Mouse (Mus musculus): Measurements from ENCODE around the gene Spats2l. TPM values are rescaled to one million over a fixed set of nuclear protein-coding genes. Genes with fewer than 3 reads are reported as not detected.
A peak's percentile ranks its signal among the peaks of the same experiment; 100 is the strongest.

The Spats2l gene
- 67.4 and 70.1 TPM in 2 replicates for polyA plus RNA-seq (2014; fragmentation: Nextera tagmentation; extraction: Ambion mirVana)

DNA sequence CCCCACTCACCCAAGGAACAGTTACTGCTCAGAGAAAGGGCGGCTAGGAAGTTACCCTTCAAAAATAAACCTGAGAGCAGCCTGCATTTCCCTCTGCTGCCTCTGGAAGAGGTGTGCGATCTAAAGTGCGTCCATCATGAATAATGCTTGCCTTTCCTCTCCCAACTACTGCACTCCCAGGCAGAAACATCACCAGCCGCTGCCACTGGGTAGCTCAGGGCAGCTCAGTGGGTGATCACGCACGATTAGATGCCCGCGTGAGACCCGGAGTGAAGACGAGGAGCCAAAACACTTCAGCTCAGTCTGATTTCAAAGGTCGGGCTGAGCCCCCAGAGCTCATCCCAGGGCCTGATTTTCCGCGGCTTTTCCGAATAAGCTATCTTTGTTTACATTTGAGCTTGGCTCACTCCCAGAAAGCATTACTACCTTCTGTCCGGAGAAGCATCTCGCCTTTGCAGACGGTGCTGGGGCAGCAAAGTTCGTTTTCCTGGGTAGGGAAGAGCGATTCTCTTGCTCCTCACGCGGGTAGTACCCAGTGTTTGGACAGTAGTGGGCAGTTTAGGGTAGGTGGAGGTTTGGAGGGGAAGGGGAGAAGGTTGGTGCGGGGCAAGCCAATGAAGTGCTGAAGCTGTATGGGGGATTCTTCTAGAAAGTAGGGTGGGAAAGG, at the start of gene Spats2l:
TSS of gene Spats2l (plus strand) at position 162 of the 667 bp plus-strand sequence.
- no peaks in the 10 kb centered on the region for H3K9me3 ChIP-seq (ENCODE audit: control insufficient read depth, low read length)
- peak; percentile 68 for ATAC-seq (ENCODE audit: low read depth)

DNA sequence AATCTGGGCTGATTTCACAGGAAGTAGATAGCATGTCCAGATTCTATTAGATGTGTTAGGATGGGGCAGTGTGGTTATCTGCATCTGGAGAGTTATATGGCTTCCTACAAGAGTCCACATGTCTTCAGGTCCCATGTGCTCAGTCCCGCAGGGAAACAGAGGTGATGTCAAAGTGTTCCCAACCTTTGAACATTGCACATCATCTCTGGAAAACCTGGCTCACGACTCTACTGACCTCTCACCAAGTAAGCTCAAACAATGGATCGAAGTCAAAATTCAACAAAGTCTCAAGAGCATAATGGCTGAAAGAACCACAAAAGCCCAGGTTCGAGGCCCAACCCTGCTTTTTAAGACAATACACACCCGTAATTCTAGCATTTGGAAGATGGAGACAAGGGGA, 48.7 kb upstream of the Spats2l start:
- H3K36me3 ChIP-seq (ENCODE audit: control insufficient read depth, insufficient read depth, low read length) = no peaks in the 10 kb centered on the region
- no peak overlapping the region for H3K4me2 ChIP-seq (ENCODE audit: low read depth, low read length)
- 93% methylated on average over 5 of the region's 5 CpGs for WGBS
- no peak overlapping the region for H3K4me3 ChIP-seq (ENCODE audit: low read depth, low read length)
- no peak overlapping the region for H3K9ac ChIP-seq (replicated peaks; ENCODE audit: low read depth, low read length)
- no peaks in the 10 kb centered on the region for H3K27me3 ChIP-seq (ENCODE audit: control insufficient read depth, insufficient read depth, low read length)
- no peaks in the 10 kb centered on the region for H3K4me1 ChIP-seq (ENCODE audit: control insufficient read depth, insufficient read depth, low read length)
- H3K27ac ChIP-seq (ENCODE audit: low read depth, low read length) = no peak overlapping the region
- ATAC-seq (ENCODE audit: low read depth) = no peak
- no peaks in the 10 kb centered on the region for H3K9me3 ChIP-seq (ENCODE audit: control insufficient read depth, low read length)

More for the DNA sequence above, at the start of gene Spats2l:
- Histone ChIP-seq H3K4me2 (ENCODE audit: low read depth, low read length) (peak within 1 kb of the TSS; percentile 67), H3K36me3 (ENCODE audit: control insufficient read depth, insufficient read depth, low read length) (no peaks in the 10 kb centered on the region), H3K9ac (replicated peaks; ENCODE audit: low read depth, low read length) (peak within 1 kb of the TSS; percentile 95), H3K27me3 (ENCODE audit: control insufficient read depth, insufficient read depth, low read length) (no peaks in the 10 kb centered on the region), H3K4me3 (ENCODE audit: low read depth, low read length) (peak within 1 kb of the TSS; percentile 86), H3K27ac (ENCODE audit: low read depth, low read length) (peak within 1 kb of the TSS; percentile 92), H3K4me1 (ENCODE audit: control insufficient read depth, insufficient read depth, low read length) (no peaks in the 10 kb centered on the region)
- under 1% methylated on average over 22 of the region's 22 CpGs for WGBS

DNA sequence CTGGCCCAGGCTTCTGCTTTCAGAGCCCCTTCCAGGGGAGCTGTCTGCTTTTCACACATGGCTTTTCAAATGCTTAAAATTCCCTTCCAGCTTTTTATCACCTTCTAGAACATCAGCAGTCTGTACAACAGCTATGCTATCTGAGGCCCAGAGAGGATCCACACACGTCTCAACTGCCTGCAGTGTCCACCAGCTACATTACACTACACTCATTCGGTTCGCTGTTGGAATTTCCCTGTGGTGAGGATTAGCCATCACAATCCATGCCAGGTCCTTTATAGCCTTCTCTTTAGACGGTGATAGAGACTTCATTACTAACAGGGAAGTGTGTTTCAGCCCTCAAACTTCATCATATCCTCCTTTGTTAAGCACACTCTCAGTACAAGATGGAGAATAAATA, 38.1 kb upstream of the Spats2l start:
- Histone ChIP-seq H3K9me3 (ENCODE audit: control insufficient read depth, low read length) (no peaks in the 10 kb centered on the region), H3K4me3 (ENCODE audit: low read depth, low read length) (no peak overlapping the region), H3K27me3 (ENCODE audit: control insufficient read depth, insufficient read depth, low read length) (no peaks in the 10 kb centered on the region), H3K4me1 (ENCODE audit: control insufficient read depth, insufficient read depth, low read length) (no peaks in the 10 kb centered on the region), H3K27ac (ENCODE audit: low read depth, low read length) (no peak overlapping the region), H3K36me3 (ENCODE audit: control insufficient read depth, insufficient read depth, low read length) (no peaks in the 10 kb centered on the region), H3K4me2 (ENCODE audit: low read depth, low read length) (no peak overlapping the region), H3K9ac (replicated peaks; ENCODE audit: low read depth, low read length) (no peak overlapping the region)
- no peak for ATAC-seq (ENCODE audit: low read depth)
- WGBS = 56% methylated on average over 4 of the region's 4 CpGs

DNA sequence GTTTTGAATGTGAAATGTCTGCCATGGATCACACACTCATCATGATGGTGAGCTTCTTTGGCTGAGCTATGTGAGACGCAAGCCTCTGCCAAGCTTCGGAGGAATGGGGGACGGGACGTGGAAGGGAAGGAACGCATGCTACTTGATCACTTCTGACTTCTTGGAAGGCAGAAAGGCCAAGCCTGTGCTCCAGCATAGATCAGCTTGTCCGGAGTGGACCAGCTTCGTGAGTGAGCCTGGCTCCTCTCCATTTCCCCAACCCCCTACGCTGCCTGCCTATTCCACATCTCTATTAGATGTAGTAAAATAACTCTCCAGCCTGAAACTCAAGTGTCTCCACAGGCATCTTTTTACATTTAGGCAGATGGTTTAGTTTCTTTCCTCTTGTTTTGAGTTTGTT, 32.2 kb upstream of the Spats2l start:
- no peak overlapping the region for H3K9ac ChIP-seq (replicated peaks; ENCODE audit: low read depth, low read length)
- WGBS = 78% methylated on average over 8 of the region's 8 CpGs

DNA sequence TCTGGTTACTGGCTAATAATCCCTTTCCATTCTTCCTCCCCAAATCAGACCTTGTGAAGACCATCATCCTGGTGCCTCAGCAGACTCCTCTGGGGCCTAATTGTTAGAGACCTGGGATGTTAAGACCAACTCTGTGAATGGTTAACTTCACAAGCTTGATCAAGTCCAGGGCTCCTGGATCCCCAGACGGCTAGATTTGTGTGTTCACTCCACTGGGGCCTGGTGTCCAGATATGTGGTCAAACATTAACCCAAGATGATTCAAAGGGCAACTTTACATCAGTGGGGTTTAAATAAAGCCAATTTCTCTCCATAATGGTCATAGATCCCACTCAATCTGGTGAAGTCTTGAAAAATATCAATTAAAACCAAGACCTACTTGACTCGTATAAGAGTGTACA, 31.7 kb upstream of the Spats2l start:
- Histone ChIP-seq H3K9me3 (ENCODE audit: control insufficient read depth, low read length) (no peaks in the 10 kb centered on the region), H3K4me3 (ENCODE audit: low read depth, low read length) (no peak overlapping the region), H3K27me3 (ENCODE audit: control insufficient read depth, insufficient read depth, low read length) (no peaks in the 10 kb centered on the region), H3K27ac (ENCODE audit: low read depth, low read length) (no peak overlapping the region), H3K36me3 (ENCODE audit: control insufficient read depth, insufficient read depth, low read length) (no peaks in the 10 kb centered on the region), H3K4me1 (ENCODE audit: control insufficient read depth, insufficient read depth, low read length) (no peaks in the 10 kb centered on the region), H3K9ac (replicated peaks; ENCODE audit: low read depth, low read length) (no peak overlapping the region), H3K4me2 (ENCODE audit: low read depth, low read length) (no peak overlapping the region)
- ATAC-seq (ENCODE audit: low read depth) = no peak
- WGBS = 67% methylated on average over 2 of the region's 2 CpGs

More for the DNA sequence above, 32.2 kb upstream of the Spats2l start:
- no peak overlapping the region for H3K4me2 ChIP-seq (ENCODE audit: low read depth, low read length)
- H3K4me1 ChIP-seq (ENCODE audit: control insufficient read depth, insufficient read depth, low read length) = no peaks in the 10 kb centered on the region
- no peaks in the 10 kb centered on the region for H3K36me3 ChIP-seq (ENCODE audit: control insufficient read depth, insufficient read depth, low read length)
- no peaks in the 10 kb centered on the region for H3K27me3 ChIP-seq (ENCODE audit: control insufficient read depth, insufficient read depth, low read length)
- 0 out of 2 replicates have a peak, but pooled peaks have one; percentile 21 for ATAC-seq (ENCODE audit: low read depth)
- no peak overlapping the region for H3K27ac ChIP-seq (ENCODE audit: low read depth, low read length)
- H3K4me3 ChIP-seq (ENCODE audit: low read depth, low read length) = no peak overlapping the region
- H3K9me3 ChIP-seq (ENCODE audit: control insufficient read depth, low read length) = no peaks in the 10 kb centered on the region

DNA sequence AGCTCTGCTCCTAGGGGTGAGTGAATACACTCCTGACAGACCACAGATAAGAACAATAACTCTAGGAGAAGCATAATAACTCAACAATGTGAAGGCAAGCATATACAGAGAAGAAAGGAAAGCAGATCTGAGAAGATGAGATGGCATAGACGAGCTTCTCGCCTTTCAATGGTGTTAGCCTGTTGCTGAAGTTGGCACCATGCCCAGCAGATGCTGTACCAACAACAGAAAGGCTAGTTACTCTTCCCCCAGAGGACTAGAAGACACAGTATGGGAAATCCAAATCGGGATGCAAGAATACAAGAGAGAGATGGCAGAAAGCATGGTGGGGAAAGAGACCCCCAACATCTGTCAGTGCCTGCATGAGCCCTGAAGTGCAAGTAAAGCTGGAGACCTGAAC, 22.2 kb upstream of the Spats2l start:
- ATAC-seq (ENCODE audit: low read depth) = no peak
- 45% methylated on average over 3 of the region's 3 CpGs for WGBS
- H3K9me3 ChIP-seq (ENCODE audit: control insufficient read depth, low read length) = no peaks in the 10 kb centered on the region

DNA sequence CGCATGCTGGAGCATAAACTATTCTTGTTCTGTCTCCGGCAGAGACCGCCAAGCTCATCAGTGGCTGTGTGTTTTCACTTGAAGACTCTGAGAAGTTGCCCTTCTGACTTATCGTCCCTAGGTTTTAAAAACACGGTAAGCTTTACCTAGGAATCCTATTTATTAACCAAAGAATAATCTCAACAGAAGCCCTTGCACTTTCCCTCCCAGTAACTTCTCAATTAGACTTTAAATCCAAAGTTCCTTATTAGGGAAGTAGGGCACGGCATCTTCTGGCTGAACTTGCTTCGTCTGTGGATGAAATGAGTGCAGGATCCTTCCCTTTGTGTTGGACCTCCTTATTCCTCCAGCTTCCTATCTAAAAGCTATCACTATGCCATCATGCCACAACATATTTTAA, 7.6 kb upstream of the Spats2l start:
- no peaks in the 10 kb centered on the region for H3K36me3 ChIP-seq (ENCODE audit: control insufficient read depth, insufficient read depth, low read length)
- no peak overlapping the region for H3K4me3 ChIP-seq (ENCODE audit: low read depth, low read length)
- H3K9me3 ChIP-seq (ENCODE audit: control insufficient read depth, low read length) = no peaks in the 10 kb centered on the region
- 85% methylated on average over 7 of the region's 7 CpGs for WGBS
- H3K27ac ChIP-seq (ENCODE audit: low read depth, low read length) = no peak overlapping the region
- no peak overlapping the region for H3K9ac ChIP-seq (replicated peaks; ENCODE audit: low read depth, low read length)
- H3K4me2 ChIP-seq (ENCODE audit: low read depth, low read length) = no peak overlapping the region
- no peak for ATAC-seq (ENCODE audit: low read depth)
- H3K4me1 ChIP-seq (ENCODE audit: control insufficient read depth, insufficient read depth, low read length) = no peaks in the 10 kb centered on the region
- no peaks in the 10 kb centered on the region for H3K27me3 ChIP-seq (ENCODE audit: control insufficient read depth, insufficient read depth, low read length)

More for the DNA sequence above, 22.2 kb upstream of the Spats2l start:
- H3K36me3 ChIP-seq (ENCODE audit: control insufficient read depth, insufficient read depth, low read length) = no peaks in the 10 kb centered on the region
- no peaks in the 10 kb centered on the region for H3K4me1 ChIP-seq (ENCODE audit: control insufficient read depth, insufficient read depth, low read length)
- no peak overlapping the region for H3K4me2 ChIP-seq (ENCODE audit: low read depth, low read length)
- no peak overlapping the region for H3K9ac ChIP-seq (replicated peaks; ENCODE audit: low read depth, low read length)
- H3K27me3 ChIP-seq (ENCODE audit: control insufficient read depth, insufficient read depth, low read length) = no peaks in the 10 kb centered on the region
- H3K4me3 ChIP-seq (ENCODE audit: low read depth, low read length) = no peak overlapping the region
- no peak overlapping the region for H3K27ac ChIP-seq (ENCODE audit: low read depth, low read length)

DNA sequence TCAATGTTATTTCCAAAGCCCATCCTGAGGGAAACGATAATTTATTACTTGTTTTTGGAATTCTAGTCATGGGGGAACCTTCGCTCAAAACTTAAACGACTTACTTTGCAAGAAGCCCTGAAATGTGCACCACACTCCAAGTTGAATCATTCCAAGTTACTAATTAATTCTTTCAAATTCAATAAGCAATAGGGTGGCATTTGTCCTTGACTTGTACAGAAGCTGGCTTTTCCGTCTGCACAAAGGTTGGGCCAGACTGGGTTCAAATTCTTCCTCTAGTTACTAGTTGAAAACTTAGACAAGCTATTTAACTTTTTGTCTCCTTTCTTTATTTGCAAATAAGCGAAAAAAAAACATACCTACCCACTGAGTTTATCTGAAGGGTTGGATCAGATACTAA, 636 bp upstream of the Spats2l start:
- no peak for ATAC-seq (ENCODE audit: low read depth)
- Histone ChIP-seq H3K27ac (ENCODE audit: low read depth, low read length) (no peak overlapping the region), H3K4me2 (ENCODE audit: low read depth, low read length) (peak overlapping the region; percentile 67; the same call in 1 of the 2 replicates)

DNA sequence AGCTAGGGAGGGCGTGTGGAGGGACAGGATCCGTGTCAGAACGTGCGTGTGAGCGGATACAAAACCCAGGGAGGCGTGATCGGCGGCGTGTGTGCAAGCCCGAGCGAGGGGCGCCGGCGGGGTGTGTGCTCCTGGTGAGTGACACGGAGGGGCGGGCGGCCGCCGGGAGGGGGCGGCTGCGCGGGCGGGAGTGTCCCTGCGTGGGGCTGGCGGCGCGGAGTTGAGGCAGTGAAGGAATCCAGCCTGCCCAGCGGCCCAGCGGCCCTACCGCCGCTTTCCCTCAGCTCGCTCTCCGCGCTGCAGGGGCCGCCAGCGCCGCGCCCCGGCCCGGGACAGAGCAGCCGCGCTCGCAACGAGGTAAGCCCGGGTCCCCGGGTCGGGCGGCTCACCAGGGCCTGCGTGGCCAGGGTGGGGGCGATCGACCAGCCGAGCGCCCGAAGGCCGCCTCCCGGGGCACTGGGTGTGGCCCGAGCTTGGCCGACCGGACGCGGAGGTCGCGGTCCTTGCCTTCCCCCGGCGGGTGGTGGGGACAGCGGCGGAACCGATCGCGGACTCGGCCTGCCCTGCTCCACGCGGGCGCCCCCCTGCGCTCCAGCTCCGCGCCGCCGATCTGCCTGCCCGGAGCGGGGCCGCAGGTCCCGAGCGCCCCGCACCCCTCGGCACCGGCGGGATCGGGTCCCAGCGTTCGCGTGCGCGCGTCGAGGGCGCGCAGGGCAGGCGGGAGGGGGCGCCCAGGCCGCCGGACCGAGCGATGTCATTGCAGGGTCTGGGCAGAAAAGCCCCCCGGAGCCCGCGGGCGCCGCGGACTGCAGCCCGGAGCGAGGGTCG, 920 bp downstream of the Spats2l start:
- Histone ChIP-seq H3K27me3 (ENCODE audit: control insufficient read depth, insufficient read depth, low read length) (no peaks in the 10 kb centered on the region), H3K4me1 (ENCODE audit: control insufficient read depth, insufficient read depth, low read length) (no peaks in the 10 kb centered on the region), H3K4me3 (ENCODE audit: low read depth, low read length) (peak overlapping the region; percentile 86), H3K4me2 (ENCODE audit: low read depth, low read length) (peak overlapping the region; percentile 67), H3K9me3 (ENCODE audit: control insufficient read depth, low read length) (no peaks in the 10 kb centered on the region), H3K36me3 (ENCODE audit: control insufficient read depth, insufficient read depth, low read length) (no peaks in the 10 kb centered on the region), H3K27ac (ENCODE audit: low read depth, low read length) (peak overlapping the region; percentile 92), H3K9ac (replicated peaks; ENCODE audit: low read depth, low read length) (peak overlapping the region; percentile 95)
- peak; percentile 88 for ATAC-seq (ENCODE audit: low read depth)
- WGBS = under 1% methylated on average over 70 of the region's 113 CpGs

More for the DNA sequence above, 636 bp upstream of the Spats2l start:
- Histone ChIP-seq H3K4me3 (ENCODE audit: low read depth, low read length) (no peak overlapping the region), H3K4me1 (ENCODE audit: control insufficient read depth, insufficient read depth, low read length) (no peaks in the 10 kb centered on the region), H3K36me3 (ENCODE audit: control insufficient read depth, insufficient read depth, low read length) (no peaks in the 10 kb centered on the region), H3K27me3 (ENCODE audit: control insufficient read depth, insufficient read depth, low read length) (no peaks in the 10 kb centered on the region), H3K9ac (replicated peaks; ENCODE audit: low read depth, low read length) (no peak overlapping the region), H3K9me3 (ENCODE audit: control insufficient read depth, low read length) (no peaks in the 10 kb centered on the region)
- WGBS = 82% methylated on average over 5 of the region's 5 CpGs
